Comparison of ENCODE assay signal across 9 mouse cellular contexts in the genomic region with DNA sequence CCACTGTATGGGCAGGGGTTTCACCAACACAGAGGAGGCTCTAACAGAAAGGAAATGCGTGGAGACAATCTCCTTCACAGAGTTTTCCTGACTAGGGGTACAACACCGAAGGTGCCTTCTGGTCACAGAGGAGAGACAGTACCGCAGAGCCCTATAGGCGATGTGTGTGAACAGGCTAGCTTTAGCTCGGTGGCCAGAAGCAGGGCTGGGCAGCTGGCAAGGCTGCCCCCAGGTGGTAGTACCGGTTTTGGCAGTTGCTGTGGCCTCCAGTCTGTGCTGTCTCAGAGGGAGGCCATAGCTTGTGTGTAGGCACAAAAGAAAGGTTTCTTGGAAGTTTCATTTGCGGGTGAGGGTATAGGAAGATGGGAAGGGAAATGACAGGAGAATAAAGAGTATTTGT. TPM values are rescaled to one million over a fixed set of nuclear protein-coding genes. Genes with fewer than 3 reads are reported as not detected.
A peak's percentile ranks its signal among the peaks of the same experiment; 100 is the strongest.
DNase-seq lines count a peak whose midpoint lies in the region; ATAC-seq and TF ChIP-seq lines count a peak whose summit lies in the region.
"Had no signal": no experiment of that assay in that cellular context is flagged by ENCODE, and none has a peak within 500 bp of the region (broad histone marks: within the 10 kb centered on the region; RNA-seq: fewer than 3 reads in every experiment).

No protein-coding gene starts in this region.

- no peak overlapping the region for H3K4me3 ChIP-seq in G1E (ENCODE audit: low read depth, low read length)
- H3K4me3 ChIP-seq in forebrain, embryonic 16.5 days (replicated peaks; ENCODE audit: low read length) = no peak overlapping the region
- H3K4me3 ChIP-seq in intestine, embryonic 15.5 days (replicated peaks) = no peak overlapping the region
- no peak overlapping the region for H3K4me3 ChIP-seq in liver, embryonic 16.5 days (ENCODE audit: low read depth, low read length)
- H3K4me3 ChIP-seq in neural tube, embryonic 14.5 days (ENCODE audit: low read depth, low read length) = no peak overlapping the region

- no peak overlapping the region for H3K27ac ChIP-seq in forebrain, embryonic 16.5 days (ENCODE audit: low read length)
- peak overlapping the region; percentile 42 for H3K27ac ChIP-seq in intestine, embryonic 15.5 days
- peak overlapping the region; percentile 83 for H3K27ac ChIP-seq in liver, embryonic 16.5 days (ENCODE audit: low read length)
- H3K27ac ChIP-seq in neural tube, embryonic 14.5 days (ENCODE audit: low read depth, low read length) = no peak overlapping the region

- peak; percentile 72 for TF ChIP-seq CTCF in G1E (IDR thresholded peaks at IDR 0.05; ENCODE audit: low read depth, low read length)

- no peaks in the 10 kb centered on the region for H3K36me3 ChIP-seq in G1E (replicated peaks)
- H3K36me3 ChIP-seq in forebrain, embryonic 16.5 days (ENCODE audit: control insufficient read depth, insufficient read depth) = no peaks in the 10 kb centered on the region
- no peaks in the 10 kb centered on the region for H3K36me3 ChIP-seq in intestine, embryonic 15.5 days
- H3K36me3 ChIP-seq in liver, embryonic 16.5 days (ENCODE audit: control insufficient read depth, insufficient read depth) = no peaks in the 10 kb centered on the region
- no peaks in the 10 kb centered on the region for H3K36me3 ChIP-seq in neural tube, embryonic 14.5 days (ENCODE audit: control insufficient read depth, insufficient read depth, low read length)

- H3K9ac ChIP-seq in forebrain, embryonic 16.5 days (replicated peaks; ENCODE audit: low read depth, low read length) = no peak overlapping the region
- H3K9ac ChIP-seq in intestine, embryonic 15.5 days = no peak overlapping the region
- peak overlapping the region; percentile 33; the same call in 1 of the 2 replicates for H3K9ac ChIP-seq in liver, embryonic 16.5 days (ENCODE audit: low read depth, low read length)
- no peak overlapping the region for H3K9ac ChIP-seq in neural tube, embryonic 14.5 days (replicated peaks; ENCODE audit: low read depth, low read length)

- WGBS in forebrain, embryonic 16.5 days = 9% methylated on average over 7 of the region's 7 CpGs
- 12% methylated on average over 7 of the region's 7 CpGs for WGBS in intestine, embryonic 15.5 days
- WGBS in liver, embryonic 16.5 days (ENCODE audit: insufficient replicate concordance) = 4% methylated on average over 7 of the region's 7 CpGs
- WGBS in neural tube, embryonic 14.5 days = 12% methylated on average over 7 of the region's 7 CpGs

- peaks cover 20% of the 10 kb centered on the region for H3K4me1 ChIP-seq in G1E (ENCODE audit: insufficient read depth, low read depth, low read length)
- no peaks in the 10 kb centered on the region; the same call in 1 of the 2 replicates for H3K4me1 ChIP-seq in forebrain, embryonic 16.5 days (replicated peaks; ENCODE audit: control insufficient read depth, insufficient read depth, low read length)
- peaks cover 7% of the 10 kb centered on the region; the same call in 1 of the 2 replicates for H3K4me1 ChIP-seq in intestine, embryonic 15.5 days (replicated peaks)
- H3K4me1 ChIP-seq in liver, embryonic 16.5 days (ENCODE audit: control insufficient read depth, low read depth, low read length) = peaks cover 27% of the 10 kb centered on the region
- no peaks in the 10 kb centered on the region for H3K4me1 ChIP-seq in neural tube, embryonic 14.5 days (ENCODE audit: control insufficient read depth, insufficient read depth, low read length)

- H3K27me3 ChIP-seq in G1E (ENCODE audit: insufficient read depth, low read length) = peaks cover 47% of the 10 kb centered on the region
- no peaks in the 10 kb centered on the region for H3K27me3 ChIP-seq in forebrain, embryonic 16.5 days (replicated peaks; ENCODE audit: control insufficient read depth, insufficient read depth, low read length)
- H3K27me3 ChIP-seq in intestine, embryonic 15.5 days (replicated peaks) = no peaks in the 10 kb centered on the region; the same call in 1 of the 2 replicates
- no peaks in the 10 kb centered on the region for H3K27me3 ChIP-seq in liver, embryonic 16.5 days (ENCODE audit: control insufficient read depth, insufficient read depth, low read depth, low read length)
- H3K27me3 ChIP-seq in neural tube, embryonic 14.5 days (ENCODE audit: control insufficient read depth, insufficient read depth, low read length) = no peaks in the 10 kb centered on the region

- no peaks in the 10 kb centered on the region for H3K9me3 ChIP-seq in G1E (replicated peaks)
- H3K9me3 ChIP-seq in forebrain, embryonic 16.5 days (ENCODE audit: control insufficient read depth, low read length) = no peaks in the 10 kb centered on the region
- H3K9me3 ChIP-seq in intestine, embryonic 15.5 days = no peaks in the 10 kb centered on the region
- H3K9me3 ChIP-seq in liver, embryonic 16.5 days (replicated peaks; ENCODE audit: control insufficient read depth, low read length) = no peaks in the 10 kb centered on the region
- no peaks in the 10 kb centered on the region for H3K9me3 ChIP-seq in neural tube, embryonic 14.5 days (ENCODE audit: control insufficient read depth, low read length)

- H3K4me2 ChIP-seq in forebrain, embryonic 16.5 days (ENCODE audit: low read length) = no peak overlapping the region
- H3K4me2 ChIP-seq in intestine, embryonic 15.5 days (replicated peaks) = peak overlapping the region; percentile 18
- peak overlapping the region; percentile 40 for H3K4me2 ChIP-seq in liver, embryonic 16.5 days (ENCODE audit: low read depth, low read length)
- no peak overlapping the region for H3K4me2 ChIP-seq in neural tube, embryonic 14.5 days (ENCODE audit: low read depth, low read length)

- peak; percentile 81 for DNase-seq in A20 (ENCODE audit: low read depth, low spot score)
- peak; percentile 69 for DNase-seq in G1E (ENCODE audit: low spot score)
- DNase-seq in cerebellum, adult 11-12 months = peak; percentile 71
- no peak for DNase-seq in layer of hippocampus, postnatal 14 days (ENCODE audit: low spot score in 2 of 2)

- peak; percentile 57; the same call in 1 of the 2 replicates for ATAC-seq in G1E (ENCODE audit: extremely low read depth, insufficient number of reproducible peaks, low FRiP score, poor library complexity, severe bottlenecking)
- ATAC-seq in forebrain, embryonic 16.5 days = peak; percentile 62; the same call in 1 of the 2 replicates
- ATAC-seq in intestine, embryonic 15.5 days = peak; percentile 95
- peak; percentile 93 for ATAC-seq in liver, embryonic 16.5 days (ENCODE audit: low read depth)
- peak; percentile 75; the same call in 1 of the 2 replicates for ATAC-seq in neural tube, embryonic 14.5 days (ENCODE audit: low read depth)

RNA-seq across cellular contexts. Expression of a gene that starts 10.8 kb away (rescaled TPM):
- total RNA-seq in G1E (2014; fragmentation: Nextera tagmentation) = 47.5 and 57.3 TPM in 2 replicates
- 76.4 and 92.8 TPM in 2 replicates for total RNA-seq in G1E (2017)
- 209 and 244 TPM in 2 replicates for polyA plus RNA-seq in G1E (2012)
- 133 and 155 TPM in 2 replicates for polyA plus RNA-seq in forebrain, embryonic 16.5 days (2015; fragmentation: Nextera tagmentation; extraction: Ambion mirVana)
- 201 and 221 TPM in 2 replicates for polyA plus RNA-seq in intestine, embryonic 15.5 days (2015; fragmentation: Nextera tagmentation; extraction: Ambion mirVana)
- 55.8 and 63.5 TPM in 2 replicates for polyA plus RNA-seq in liver, embryonic 16.5 days (2015; fragmentation: Nextera tagmentation; extraction: Ambion mirVana)
- 165 and 199 TPM in 2 replicates for polyA plus RNA-seq in neural tube, embryonic 14.5 days (2014; fragmentation: Nextera tagmentation; extraction: Ambion mirVana)
- 10 to 100 TPM; 60.4 to 61.2 TPM for total RNA-seq in layer of hippocampus, postnatal 14 days (2021)

RNA-seq across cellular contexts. Expression of a gene that starts 24.0 kb away (rescaled TPM):
- total RNA-seq in G1E (2014; fragmentation: Nextera tagmentation) = not detected in 2 replicates
- not detected in 2 replicates for total RNA-seq in G1E (2017)
- polyA plus RNA-seq in G1E (2012) = not detected in 2 replicates
- polyA plus RNA-seq in forebrain, embryonic 16.5 days (2015; fragmentation: Nextera tagmentation; extraction: Ambion mirVana) = 0.30 TPM in 1 of 2 replicates, not detected in the other
- 0.14 TPM in 1 of 2 replicates, not detected in the other for polyA plus RNA-seq in intestine, embryonic 15.5 days (2015; fragmentation: Nextera tagmentation; extraction: Ambion mirVana)
- not detected in 2 replicates for polyA plus RNA-seq in liver, embryonic 16.5 days (2015; fragmentation: Nextera tagmentation; extraction: Ambion mirVana)
- polyA plus RNA-seq in neural tube, embryonic 14.5 days (2014; fragmentation: Nextera tagmentation; extraction: Ambion mirVana) = 0.24 TPM in 1 of 2 replicates, not detected in the other
- total RNA-seq in layer of hippocampus, postnatal 14 days (2021) = not detected
- total RNA-seq: left cerebral cortex, postnatal 10 days had no signal

RNA-seq across cellular contexts. Expression of a gene that starts 27.7 kb away (rescaled TPM):
- total RNA-seq in G1E (2014; fragmentation: Nextera tagmentation) = 13.7 and 19.3 TPM in 2 replicates
- total RNA-seq in G1E (2017) = 29.1 and 31.0 TPM in 2 replicates
- 25.6 and 27.6 TPM in 2 replicates for polyA plus RNA-seq in G1E (2012)
- 57.2 and 60.8 TPM in 2 replicates for polyA plus RNA-seq in forebrain, embryonic 16.5 days (2015; fragmentation: Nextera tagmentation; extraction: Ambion mirVana)
- 29.7 and 29.8 TPM in 2 replicates for polyA plus RNA-seq in intestine, embryonic 15.5 days (2015; fragmentation: Nextera tagmentation; extraction: Ambion mirVana)
- 9.1 and 9.4 TPM in 2 replicates for polyA plus RNA-seq in liver, embryonic 16.5 days (2015; fragmentation: Nextera tagmentation; extraction: Ambion mirVana)
- 42.4 and 42.5 TPM in 2 replicates for polyA plus RNA-seq in neural tube, embryonic 14.5 days (2014; fragmentation: Nextera tagmentation; extraction: Ambion mirVana)
- total RNA-seq in layer of hippocampus, postnatal 14 days (2021) = 10 to 100 TPM; 27.8 to 32.2 TPM

RNA-seq across cellular contexts. Expression of a gene that starts 40.4 kb away (rescaled TPM):
- total RNA-seq in G1E (2014; fragmentation: Nextera tagmentation) = not detected in 2 replicates
- 0.23 TPM in 1 of 2 replicates, not detected in the other for total RNA-seq in G1E (2017)
- polyA plus RNA-seq in G1E (2012) = not detected in 2 replicates
- polyA plus RNA-seq in forebrain, embryonic 16.5 days (2015; fragmentation: Nextera tagmentation; extraction: Ambion mirVana) = 0.17 TPM in 1 of 2 replicates, not detected in the other
- not detected in 2 replicates for polyA plus RNA-seq in intestine, embryonic 15.5 days (2015; fragmentation: Nextera tagmentation; extraction: Ambion mirVana)
- polyA plus RNA-seq in liver, embryonic 16.5 days (2015; fragmentation: Nextera tagmentation; extraction: Ambion mirVana) = not detected in 2 replicates
- not detected in 2 replicates for polyA plus RNA-seq in neural tube, embryonic 14.5 days (2014; fragmentation: Nextera tagmentation; extraction: Ambion mirVana)
- not detected for total RNA-seq in layer of hippocampus, postnatal 14 days (2021)
- total RNA-seq: left cerebral cortex, postnatal 10 days had no signal

RNA-seq across cellular contexts. Expression of a gene that starts 40.5 kb away (rescaled TPM):
- total RNA-seq in G1E (2014; fragmentation: Nextera tagmentation) (20.5 and 23.2 TPM in 2 replicates), G1E (2017) (25.5 and 32.2 TPM in 2 replicates)
- polyA plus RNA-seq in G1E (2012) = 16.5 and 27.8 TPM in 2 replicates
- 108 and 110 TPM in 2 replicates for polyA plus RNA-seq in forebrain, embryonic 16.5 days (2015; fragmentation: Nextera tagmentation; extraction: Ambion mirVana)
- 68.2 and 70.7 TPM in 2 replicates for polyA plus RNA-seq in intestine, embryonic 15.5 days (2015; fragmentation: Nextera tagmentation; extraction: Ambion mirVana)
- 19.8 and 21.3 TPM in 2 replicates for polyA plus RNA-seq in liver, embryonic 16.5 days (2015; fragmentation: Nextera tagmentation; extraction: Ambion mirVana)
- polyA plus RNA-seq in neural tube, embryonic 14.5 days (2014; fragmentation: Nextera tagmentation; extraction: Ambion mirVana) = 98.8 and 104 TPM in 2 replicates
- total RNA-seq in layer of hippocampus, postnatal 14 days (2021) = 100 to 1,000 TPM; 105 to 111 TPM

Comparison
In these comparisons a context has a peak if more than half of its experiments do, and no peak if none do; other contexts are left out.
1. DNase-seq: peak in A20 (single experiment), G1E (single experiment) and cerebellum, adult 11-12 months (single experiment); none in layer of hippocampus, postnatal 14 days (0 of 2).
2. H3K27ac ChIP-seq: peak in intestine, embryonic 15.5 days (single experiment) and liver, embryonic 16.5 days (single experiment); none in forebrain, embryonic 16.5 days (single experiment) and neural tube, embryonic 14.5 days (single experiment).
3. H3K4me2 ChIP-seq: peak in intestine, embryonic 15.5 days (single experiment) and liver, embryonic 16.5 days (single experiment); none in forebrain, embryonic 16.5 days (single experiment) and neural tube, embryonic 14.5 days (single experiment).
4. Peak in every context shown above with its lines, with median percentiles within 50 percentile points of each other: ATAC-seq.